Mouse (Mus musculus) large intestine, adult 2 months (tissue): ENCODE measurements around the gene Mvb12b. TPM values are rescaled to one million over a fixed set of nuclear protein-coding genes. Genes with fewer than 3 reads are reported as not detected.

ENCODE experiments used
- polyA plus RNA-seq: library from polyadenylated mRNA; depleted of rRNA; stranded (reverse); fragments of >200 nt; gene quantifications from 2 replicates; pipeline ENCODE4 v1.2.3, GENCODE M21; 2012; rRNA removed

The Mvb12b gene
- polyA plus RNA-seq, 1 experiment: 7.9 TPM

Other genes with a start within 250 kb of the Mvb12b start
- gene Lmx1b, start 247.4 kb downstream of the Mvb12b start, polyA plus RNA-seq: 0.07 TPM in 2 replicates